Mouse (Mus musculus) myocyte (in vitro differentiated cells): ENCODE measurements around the gene Ttyh3. TPM values are rescaled to one million over a fixed set of nuclear protein-coding genes. Genes with fewer than 3 reads are reported as not detected.

Experiments
- H3K27me3 ChIP-seq: one replicate; pipeline ENCODE4 v1.6.1; 2011; ENCODE audit not compliant: control insufficient read depth, insufficient read depth, insufficient read length
- H3K36me3 ChIP-seq: one replicate; pipeline ENCODE4 v1.6.1; 2011; ENCODE audit not compliant: control insufficient read depth, insufficient read depth
- H3K4me2 ChIP-seq: one replicate; pipeline ENCODE4 v1.6.1; 2011; ENCODE audit warnings: low read depth, control low read depth
- H3K4me3 ChIP-seq: one replicate; pipeline ENCODE4 v1.5.1; 2011; ENCODE audit warnings: mild to moderate bottlenecking, control low read depth, moderate library complexity
- H3K79me2 ChIP-seq: one replicate; pipeline ENCODE4 v1.6.1; 2011; ENCODE audit not compliant: control insufficient read depth, insufficient read depth
- H3ac ChIP-seq: one replicate; pipeline ENCODE4 v1.6.1; 2011; ENCODE audit not compliant: control insufficient read depth, insufficient read length
- CEBPB ChIP-seq: IDR thresholded peaks from 2 replicates; pipeline ENCODE4 v1.6.1; 2011; ENCODE audit warnings: mild to moderate bottlenecking, moderate library complexity; ENCODE audit not compliant: poor library complexity, insufficient read depth, severe bottlenecking
- E2F4 ChIP-seq: IDR thresholded peaks from one replicate; pipeline ENCODE4 v1.6.1; 2011; ENCODE audit warnings: mild to moderate bottlenecking, control low read depth, moderate library complexity; ENCODE audit not compliant: insufficient read depth
- MAX ChIP-seq: IDR thresholded peaks from one replicate; pipeline ENCODE4 v1.6.1; 2011; ENCODE audit warnings: low read depth, mild to moderate bottlenecking, control low read depth
- MYOD1 ChIP-seq, 3 experiments: IDR thresholded peaks; one replicate each; pipeline ENCODE4 v1.6.1; 2011; ENCODE audit warnings: control low read depth in 2 of 3, low read depth in 2 of 3, mild to moderate bottlenecking in 2 of 3, moderate library complexity in 1 of 3; ENCODE audit not compliant: insufficient read length in 2 of 3, control insufficient read depth in 1 of 3
- MYOG ChIP-seq, 3 experiments: IDR thresholded peaks; one replicate each; pipeline ENCODE4 v1.6.1; 2011; ENCODE audit warnings: control low read depth in 2 of 3, low read depth in 2 of 3, mild to moderate bottlenecking in 2 of 3; ENCODE audit not compliant: insufficient read length in 2 of 3, control insufficient read depth in 1 of 3, insufficient read depth in 1 of 3
- POLR2A ChIP-seq: IDR thresholded peaks from one replicate; pipeline ENCODE4 v1.6.1; 2011; ENCODE audit warnings: low read depth, mild to moderate bottlenecking, control low read depth, moderate library complexity; ENCODE audit not compliant: insufficient read length
- POLR2AphosphoS2 ChIP-seq: IDR thresholded peaks from one replicate; pipeline ENCODE4 v1.6.1; 2011; ENCODE audit warnings: low read depth, control low read depth; ENCODE audit not compliant: insufficient read length
- REST ChIP-seq: IDR thresholded peaks from one replicate; pipeline ENCODE4 v1.6.1; 2011; ENCODE audit warnings: mild to moderate bottlenecking, control low read depth, moderate library complexity; ENCODE audit not compliant: insufficient read depth, insufficient read length
- SRF ChIP-seq: IDR thresholded peaks from one replicate; pipeline ENCODE4 v1.6.1; 2011; ENCODE audit warnings: low read depth; ENCODE audit not compliant: control insufficient read depth, insufficient read length
- TCF12 ChIP-seq: IDR thresholded peaks from one replicate; pipeline ENCODE4 v1.6.1; 2011; ENCODE audit warnings: mild to moderate bottlenecking, control low read depth; ENCODE audit not compliant: poor library complexity, insufficient read depth, severe bottlenecking
- TCF3 ChIP-seq: IDR thresholded peaks from one replicate; pipeline ENCODE4 v1.6.1; 2011; ENCODE audit warnings: low read depth, control low read depth; ENCODE audit not compliant: insufficient read length
- USF1 ChIP-seq: IDR thresholded peaks from one replicate; pipeline ENCODE4 v1.6.1; 2011; ENCODE audit warnings: low read depth, mild to moderate bottlenecking, control low read depth, moderate library complexity
- polyA plus RNA-seq: library from polyadenylated mRNA; unstranded; fragments of >200 nt; fragmentation: generic; extraction: Trizol; gene quantifications from one replicate; pipeline ENCODE4 v1.2.1, GENCODE M21; 2012; ENCODE audit warnings: missing spikeins

Gene Ttyh3
- polyA plus RNA-seq, 1 experiment: 23.8 TPM

GRCm38 (mm10) chr5:140621092-140621491 is 27.7 kb downstream of the Ttyh3 start:
- no peak overlapping the region for H3K4me3 ChIP-seq
- no peak for TF ChIP-seq MYOG (IDR thresholded peaks at IDR 0.05; ENCODE audit: control insufficient read depth in 1 of 3, insufficient read depth in 1 of 3, insufficient read length in 2 of 3, low read depth in 2 of 3)
- TF ChIP-seq CEBPB: no peak
- no peak for TF ChIP-seq TCF3
- no peak for TF ChIP-seq POLR2A
- no peak for TF ChIP-seq TCF12
- no peak for TF ChIP-seq E2F4
- TF ChIP-seq MAX: no peak
- no peak for TF ChIP-seq SRF
- no peak for TF ChIP-seq POLR2AphosphoS2
- TF ChIP-seq USF1: no peak
- no peak for TF ChIP-seq MYOD1 (IDR thresholded peaks at IDR 0.05; ENCODE audit: control insufficient read depth in 1 of 3, insufficient read length in 2 of 3, low read depth in 2 of 3)
- no peak for TF ChIP-seq REST
- no peaks in the 10 kb centered on the region for H3K27me3 ChIP-seq
- no peak overlapping the region for H3K4me2 ChIP-seq
- H3K79me2 ChIP-seq: no peaks in the 10 kb centered on the region
- H3K36me3 ChIP-seq: no peaks in the 10 kb centered on the region
- H3ac ChIP-seq: no peak overlapping the region

- Histone ChIP-seq H3K36me3 (no peaks in the 10 kb centered on the region), H3K4me2 (peak overlapping the region; percentile 6), H3ac (no peak overlapping the region), H3K27me3 (no peaks in the 10 kb centered on the region), H3K4me3 (no peak overlapping the region), H3K79me2 (no peaks in the 10 kb centered on the region)
- no peak for TF ChIP-seq MAX
- no peak for TF ChIP-seq REST
- TF ChIP-seq MYOD1 (IDR thresholded peaks at IDR 0.05; ENCODE audit: control insufficient read depth in 1 of 3, insufficient read length in 2 of 3, low read depth in 2 of 3): no peak
These were observed 28.7 kb downstream of the Ttyh3 start for GRCm38 (mm10) chr5:140619895-140620736.

DNA sequence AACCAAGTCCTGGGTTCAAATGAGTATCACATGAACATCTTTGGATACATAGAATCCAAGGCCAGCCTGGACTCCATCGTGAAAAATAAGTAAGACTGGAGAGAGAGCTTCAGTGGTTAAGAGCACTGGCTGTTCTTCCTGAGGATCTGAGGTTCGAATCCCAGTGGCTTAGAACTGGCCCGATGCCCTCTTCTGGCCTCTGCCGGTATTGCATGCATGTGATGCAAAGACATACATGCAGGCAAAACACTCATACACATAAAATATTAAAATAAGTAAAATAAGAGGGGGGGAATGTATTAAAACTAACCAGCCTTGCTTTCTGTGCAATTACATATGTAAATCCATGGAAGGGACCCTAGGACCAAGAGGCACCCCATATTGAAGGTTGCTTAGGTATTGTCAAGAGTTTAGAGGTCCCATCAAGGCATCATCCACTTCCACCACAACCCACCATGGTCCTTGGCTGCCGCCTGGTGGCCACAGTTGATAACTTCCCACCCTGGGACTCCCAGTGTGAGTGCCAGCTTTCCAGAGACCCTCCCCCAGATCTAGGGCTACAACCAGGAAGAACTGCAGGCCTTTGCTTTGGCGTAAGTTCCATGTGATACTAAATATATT is 29.6 kb downstream of the Ttyh3 start:
- TF ChIP-seq REST (no peak), POLR2AphosphoS2 (peak; percentile 31), SRF (no peak)
- Histone ChIP-seq H3K4me2 (no peak overlapping the region), H3K36me3 (no peaks in the 10 kb centered on the region), H3ac (no peak overlapping the region), H3K79me2 (no peaks in the 10 kb centered on the region), H3K4me3 (no peak overlapping the region), H3K27me3 (no peaks in the 10 kb centered on the region)

- H3K27me3 ChIP-seq: no peaks in the 10 kb centered on the region
- TF ChIP-seq USF1 (no peak), TCF3 (no peak), MYOG (IDR thresholded peaks at IDR 0.05; ENCODE audit: control insufficient read depth in 1 of 3, insufficient read depth in 1 of 3, insufficient read length in 2 of 3, low read depth in 2 of 3) (no peak), TCF12 (no peak), POLR2A (no peak), SRF (no peak), E2F4 (no peak), POLR2AphosphoS2 (no peak), MYOD1 (IDR thresholded peaks at IDR 0.05; ENCODE audit: control insufficient read depth in 1 of 3, insufficient read length in 2 of 3, low read depth in 2 of 3) (no peak), REST (no peak), MAX (no peak), CEBPB (no peak)
- no peak overlapping the region for H3K4me3 ChIP-seq
- no peak overlapping the region for H3K4me2 ChIP-seq
- no peak overlapping the region for H3ac ChIP-seq
- no peaks in the 10 kb centered on the region for H3K79me2 ChIP-seq
- no peaks in the 10 kb centered on the region for H3K36me3 ChIP-seq
These were observed 31.1 kb downstream of the Ttyh3 start for GRCm38 (mm10) chr5:140617714-140618113.

- Histone ChIP-seq H3K4me3 (no peak overlapping the region), H3K27me3 (no peaks in the 10 kb centered on the region)
These were observed 32.1 kb downstream of the Ttyh3 start for GRCm38 (mm10) chr5:140616691-140617090.

More at GRCm38 (mm10) chr5:140616691-140617090, 32.1 kb downstream of the Ttyh3 start:
- H3K79me2 ChIP-seq: no peaks in the 10 kb centered on the region
- H3ac ChIP-seq: no peak overlapping the region
- H3K4me2 ChIP-seq: no peak overlapping the region
- TF ChIP-seq TCF3: no peak
- TF ChIP-seq REST: no peak
- TF ChIP-seq E2F4: no peak
- TF ChIP-seq POLR2A: no peak
- TF ChIP-seq CEBPB: no peak
- peak in 2 of 3 experiments; percentile 23 to 29 for TF ChIP-seq MYOD1 (IDR thresholded peaks at IDR 0.05; ENCODE audit: control insufficient read depth in 1 of 3, insufficient read length in 2 of 3, low read depth in 2 of 3)
- no peaks in the 10 kb centered on the region for H3K36me3 ChIP-seq
